Mouse (Mus musculus) kidney, adult 2 months (tissue): Measurements from ENCODE around the gene Fam81b.

Experiments used
- CTCF ChIP-seq: fragments of 200-500 bp; conservative IDR thresholded peaks from 2 replicates; pipeline ENCODE4 v1.5.1; 2011; ENCODE audit warnings: low read depth, mild to moderate bottlenecking, control low read depth, low read length, moderate library complexity, mixed read lengths; ENCODE audit not compliant: insufficient read depth, insufficient read length
- POLR2A ChIP-seq: fragments of 200-500 bp; IDR thresholded peaks from one replicate; pipeline ENCODE4 v1.6.1; 2011; ENCODE audit warnings: low read depth, low read length, control low read depth

GRCm38 (mm10) chr13:76318635-76319034 is 13.8 kb upstream of the Fam81b start:
- no peak for TF ChIP-seq CTCF
- no peak for TF ChIP-seq POLR2A
